Mouse (Mus musculus) layer of hippocampus, adult 9-10 months (tissue): Measurements from ENCODE around the gene Sptbn4.
"Not testable (repeated sequence)": the region's sequence is repeated elsewhere in the genome, so short reads cannot be mapped to it uniquely, and the experiment has no call there.

Source experiments
- DNase-seq: peaks from one replicate; pipeline ENCODE4 v3.0.0; 2022; ENCODE audit warnings: low spot score

Sptbn4 gene

GRCm38 (mm10) chr7:27447419-27448286 is at the start of gene Sptbn4, which contains the start of gene Blvrb:
TSS of gene Sptbn4 (minus strand) at chr7:27447686.
TSS of gene Blvrb (plus strand) at chr7:27447978.
- DNase-seq: peak; percentile 95

- DNase-seq: not testable (repeated sequence)
Observed at GRCm38 (mm10) chr7:27494659-27495367, 47.3 kb upstream of the Sptbn4 start.

GRCm38 (mm10) chr7:27493450-27493849 is 46.0 kb upstream of the Sptbn4 start:
- no peak for DNase-seq

- DNase-seq: no peak
Observed at GRCm38 (mm10) chr7:27493022-27493421, 45.5 kb upstream of the Sptbn4 start.

GRCm38 (mm10) chr7:27491856-27492255 is 44.4 kb upstream of the Sptbn4 start:
- DNase-seq: no peak

- DNase-seq: peak; percentile 76
Observed at GRCm38 (mm10) chr7:27490543-27491329, 43.2 kb upstream of the Sptbn4 start.

- no peak for DNase-seq
Observed at GRCm38 (mm10) chr7:27490227-27490542, 42.7 kb upstream of the Sptbn4 start.

GRCm38 (mm10) chr7:27489270-27489869 is 41.9 kb upstream of the Sptbn4 start:
- DNase-seq: no peak

GRCm38 (mm10) chr7:27487740-27488268 is 40.3 kb upstream of the Sptbn4 start:
- no peak for DNase-seq

- DNase-seq: peak; percentile 99
Observed at GRCm38 (mm10) chr7:27486770-27487697, 39.5 kb upstream of the Sptbn4 start, which contains the start of gene Sertad1. TSS of gene Sertad1 (plus strand) at chr7:27486910.

GRCm38 (mm10) chr7:27486102-27486769 is 38.8 kb upstream of the Sptbn4 start:
- DNase-seq: no peak

GRCm38 (mm10) chr7:27483860-27484259 is 36.4 kb upstream of the Sptbn4 start:
- no peak for DNase-seq

- DNase-seq: no peak
Observed at GRCm38 (mm10) chr7:27481627-27481969, 34.1 kb upstream of the Sptbn4 start.

GRCm38 (mm10) chr7:27480927-27481626 is 33.6 kb upstream of the Sptbn4 start:
- no peak for DNase-seq

GRCm38 (mm10) chr7:27480506-27480905 is 33.0 kb upstream of the Sptbn4 start:
- DNase-seq: no peak

GRCm38 (mm10) chr7:27479750-27480149 is 32.3 kb upstream of the Sptbn4 start:
- no peak for DNase-seq

- no peak for DNase-seq
Observed at GRCm38 (mm10) chr7:27478561-27478960, 31.1 kb upstream of the Sptbn4 start.

- no peak for DNase-seq
Observed at GRCm38 (mm10) chr7:27476098-27476635, 28.7 kb upstream of the Sptbn4 start.

- DNase-seq: no peak
Observed at GRCm38 (mm10) chr7:27475596-27475995, 28.1 kb upstream of the Sptbn4 start.
